Mouse (Mus musculus): ENCODE measurements around the gene AC161166.1.

DNA sequence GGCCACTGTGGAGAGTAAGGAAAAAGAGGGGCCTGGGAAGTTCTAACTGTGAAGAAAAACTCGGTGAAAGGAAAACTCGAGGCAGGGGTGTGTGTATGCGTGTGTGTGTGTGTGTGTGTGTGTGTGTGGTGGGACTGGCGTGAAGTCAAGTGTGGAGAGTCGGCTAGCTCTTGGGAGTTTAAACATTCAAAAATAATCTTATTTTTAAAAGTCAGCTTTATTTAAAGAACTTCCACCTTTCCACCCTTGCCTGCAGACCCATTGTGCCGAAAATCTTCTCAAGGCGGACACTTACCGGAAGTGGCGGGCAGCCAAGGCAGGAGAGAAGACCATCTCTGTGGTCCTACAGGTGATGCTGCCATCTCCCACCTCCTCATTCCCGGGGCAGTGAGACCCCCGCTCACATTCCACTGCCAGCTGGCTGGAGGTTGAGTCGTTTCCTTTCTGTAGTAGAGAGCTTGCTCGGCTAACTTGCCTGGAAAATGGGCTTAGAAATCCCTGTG is 35.3 kb upstream of the AC161166.1 start:
- TF ChIP-seq CTCF (IDR thresholded peaks at IDR 0.05; ENCODE audit: borderline replicate concordance, extremely low read depth, insufficient read depth, insufficient read length) = no peak
- TF ChIP-seq POLR2A (IDR thresholded peaks at IDR 0.05; ENCODE audit: borderline replicate concordance, extremely low read depth, insufficient read depth, insufficient read length, poor library complexity, severe bottlenecking) = no peak

Measured in brain, embryonic 14.5 days (tissue).